9 mouse cellular contexts compared by ENCODE assay signal in genomic region chr1:39735493-39735892, GRCm38 (mm10). TPM values are rescaled to one million over a fixed set of nuclear protein-coding genes. Genes with fewer than 3 reads are reported as not detected.
A peak's percentile ranks its signal among the peaks of the same experiment; 100 is the strongest.
DNase-seq lines count a peak whose midpoint lies in the region; ATAC-seq and TF ChIP-seq lines count a peak whose summit lies in the region.
"Had no signal": no experiment of that assay in that cellular context is flagged by ENCODE, and none has a peak within 500 bp of the region (broad histone marks: within the 10 kb centered on the region; RNA-seq: fewer than 3 reads in every experiment).

No protein-coding gene starts in this region.

- H3K27ac ChIP-seq in spleen, adult 2 months (ENCODE audit: insufficient read depth, low read length) = peak overlapping the region; percentile 31; the same call in 1 of the 2 replicates
- peak overlapping the region; percentile 79 for H3K27ac ChIP-seq in liver, adult 2 months (replicated peaks; ENCODE audit: insufficient read depth, low read depth, low read length)
- H3K27ac ChIP-seq in stomach, postnatal 0 days (replicated peaks) = 0 out of 2 replicates have a peak overlapping the region, but pooled peaks have one; percentile 0

- H3K36me3 ChIP-seq in spleen, adult 2 months (ENCODE audit: control insufficient read depth, insufficient read depth, low read length) = no peaks in the 10 kb centered on the region
- H3K36me3 ChIP-seq in liver, adult 2 months (ENCODE audit: control insufficient read depth, insufficient read depth, low read length) = no peaks in the 10 kb centered on the region
- no peaks in the 10 kb centered on the region for H3K36me3 ChIP-seq in stomach, postnatal 0 days (ENCODE audit: control insufficient read depth, insufficient read depth, low read length)

- H3K4me3 ChIP-seq in spleen, adult 2 months (ENCODE audit: extremely low read depth, insufficient read depth, insufficient read length) = no peak overlapping the region
- no peak overlapping the region for H3K4me3 ChIP-seq in liver, adult 2 months (ENCODE audit: insufficient read depth, low read depth, low read length)
- H3K4me3 ChIP-seq in stomach, postnatal 0 days (ENCODE audit: low read depth, low read length) = no peak overlapping the region

- WGBS in spleen, adult 2 months = 13% methylated on average over 2 of the region's 2 CpGs
- 70% methylated on average over 2 of the region's 2 CpGs for WGBS in liver, adult 2 months
- 69% methylated on average over 2 of the region's 2 CpGs for WGBS in stomach, postnatal 0 days

- no peak for TF ChIP-seq POLR2A in spleen, adult 2 months (IDR thresholded peaks at IDR 0.05; ENCODE audit: low read depth, low read length)
- no peak for TF ChIP-seq POLR2A in liver, adult 2 months (IDR thresholded peaks at IDR 0.05; ENCODE audit: extremely low read depth, insufficient read depth, low read length)

- no peak overlapping the region for H3K4me2 ChIP-seq in stomach, postnatal 0 days (replicated peaks; ENCODE audit: low read depth)

- H3K9me3 ChIP-seq in stomach, postnatal 0 days (ENCODE audit: control insufficient read depth, low read length) = no peaks in the 10 kb centered on the region

- H3K27me3 ChIP-seq in spleen, adult 2 months (ENCODE audit: control insufficient read depth, insufficient read depth, low read length) = no peaks in the 10 kb centered on the region
- no peaks in the 10 kb centered on the region for H3K27me3 ChIP-seq in liver, adult 2 months (ENCODE audit: control insufficient read depth, insufficient read depth, low read length)
- no peaks in the 10 kb centered on the region for H3K27me3 ChIP-seq in stomach, postnatal 0 days (ENCODE audit: control insufficient read depth, insufficient read depth, low read length)

- H3K9ac ChIP-seq in liver, adult 2 months (ENCODE audit: low read depth, low read length) = no peak overlapping the region
- no peak overlapping the region for H3K9ac ChIP-seq in stomach, postnatal 0 days (ENCODE audit: low read length)

- no peak for TF ChIP-seq CTCF in spleen, adult 2 months (IDR thresholded peaks at IDR 0.05; ENCODE audit: extremely low read depth, insufficient read depth, insufficient read length, insufficient replicate concordance)
- TF ChIP-seq CTCF in liver, adult 2 months (IDR thresholded peaks at IDR 0.05; ENCODE audit: low read depth, low read length) = no peak
- TF ChIP-seq CTCF in stomach, postnatal 0 days (IDR thresholded peaks at IDR 0.05; ENCODE audit: low read depth) = no peak

- H3K79me2 ChIP-seq in liver, adult 2 months (ENCODE audit: control insufficient read depth, insufficient read depth, low read length) = no peaks in the 10 kb centered on the region

- H3K4me1 ChIP-seq in spleen, adult 2 months (ENCODE audit: control insufficient read depth, insufficient read depth, insufficient read length) = peaks cover 20% of the 10 kb centered on the region
- peaks cover 2% of the 10 kb centered on the region; the same call in 1 of the 2 replicates for H3K4me1 ChIP-seq in liver, adult 2 months (ENCODE audit: control insufficient read depth, insufficient read depth, low read length)
- no peaks in the 10 kb centered on the region for H3K4me1 ChIP-seq in stomach, postnatal 0 days (replicated peaks; ENCODE audit: control insufficient read depth, insufficient read depth)

- TF ChIP-seq EP300 in stomach, postnatal 0 days (optimal IDR thresholded peaks at IDR 0.05) = no peak

- no peak for ATAC-seq in stomach, postnatal 0 days (ENCODE audit: low FRiP score, low TSS enrichment)

- peak; percentile 45 to 55 for DNase-seq in heart, adult 18-20 months
- no peak for DNase-seq in heart, postnatal 4 days
- no peak for DNase-seq in spleen, adult 2 months (ENCODE audit: low read depth in 1 of 2, low spot score in 2 of 2)
- DNase-seq in spleen, postnatal 10 days (ENCODE audit: low spot score in 2 of 2) = no peak
- no peak for DNase-seq in liver, adult 2 months (ENCODE audit: extremely low read depth, low read depth, low spot score)
- DNase-seq in stomach, postnatal 0 days (ENCODE audit: low spot score) = no peak
- DNase-seq in cerebellum, postnatal 25 days = no peak
- no peak for DNase-seq in adrenal gland, postnatal 4 days (ENCODE audit: low spot score in 2 of 2)

RNA-seq across cellular contexts. Expression of gene Rfx8, which starts 14.7 kb away (rescaled TPM):
- under 1 TPM; 0.20 to 0.31 TPM for total RNA-seq in heart, adult 18-20 months (2021)
- under 1 TPM; 0.57 to 0.72 TPM for total RNA-seq in heart, postnatal 4 days (2021)
- polyA plus RNA-seq in spleen, adult 2 months (2012; rRNA removed) = 0.08 TPM in 1 of 2 replicates, not detected in the other
- total RNA-seq in liver, adult 2 months (2014; rRNA removed) = 0.09 TPM in 1 of 2 replicates, not detected in the other
- 0.04 TPM in 1 of 2 replicates, not detected in the other for polyA plus RNA-seq in liver, adult 2 months (2012; rRNA removed)
- polyA plus RNA-seq in stomach, postnatal 0 days (2015; fragmentation: Nextera tagmentation; extraction: Ambion mirVana) = 0.06 and 0.21 TPM in 2 replicates
- total RNA-seq in adrenal gland, postnatal 4 days (2021) = under 1 TPM; 0.39 to 0.93 TPM
- total RNA-seq: neutrophil, adult 5-6 weeks had no signal

Comparison
In these comparisons a context has a peak if more than half of its experiments do, and no peak if none do; other contexts are left out.
1. DNase-seq: peak in heart, adult 18-20 months (2 of 2); none in heart, postnatal 4 days (single experiment), spleen, adult 2 months (0 of 2), spleen, postnatal 10 days (0 of 2), liver, adult 2 months (single experiment), stomach, postnatal 0 days (single experiment), cerebellum, postnatal 25 days (0 of 2) and adrenal gland, postnatal 4 days (0 of 2).
2. H3K27ac ChIP-seq: peak in every context shown above with its lines; median percentile 79 in liver, adult 2 months; 31 in spleen, adult 2 months; 0 in stomach, postnatal 0 days.